Comparison of ENCODE assay signal across 22 mouse cellular contexts in genomic region chr6:99546416-99546815, GRCm38 (mm10). TPM values are rescaled to one million over a fixed set of nuclear protein-coding genes. Genes with fewer than 3 reads are reported as not detected.
DNase-seq lines count a peak whose midpoint lies in the region; ATAC-seq and TF ChIP-seq lines count a peak whose summit lies in the region.
"Had no signal": no experiment of that assay in that cellular context is flagged by ENCODE, and none has a peak within 500 bp of the region (broad histone marks: within the 10 kb centered on the region; RNA-seq: fewer than 3 reads in every experiment).

No protein-coding gene starts in this region.

- peak; percentile 75 for DNase-seq in midbrain, embryonic 11.5 days (ENCODE audit: low spot score, missing footprints)
- no peak for DNase-seq in midbrain, postnatal 0 days (ENCODE audit: low spot score)
- DNase-seq in CH12.LX (ENCODE audit: extremely low read depth), result no peak
- DNase-seq in ES-E14 (ENCODE audit: low read depth, low spot score), result no peak
- no peak for DNase-seq in natural killer cell, adult 2 months (ENCODE audit: low spot score in 2 of 2)
- DNase-seq: adrenal gland, adult 2 months; adrenal gland, adult 8-10 months; adrenal gland, postnatal 10 days; adrenal gland, postnatal 14 days; adrenal gland, postnatal 25 days; adrenal gland, postnatal 36 days; B cell, adult 2 months; cerebellum, adult 11 months; cerebellum, adult 11-12 months; cerebellum, adult 18-20 months; cerebellum, adult 2 months; cerebellum, adult 8-10 months had no signal

- H3K79me2 ChIP-seq in CH12.LX (replicated peaks; ENCODE audit: control insufficient read depth, extremely low read depth, insufficient read depth, poor library complexity, severe bottlenecking), result no peaks in the 10 kb centered on the region

- no peak for TF ChIP-seq POLR2A in CH12.LX (IDR thresholded peaks at IDR 0.05; ENCODE audit: low read depth, low read length)

- no peak overlapping the region for H3K4me2 ChIP-seq in midbrain, embryonic 11.5 days
- H3K4me2 ChIP-seq in midbrain, postnatal 0 days (ENCODE audit: low read depth, low read length, poor library complexity, severe bottlenecking), result no peak overlapping the region
- no peak overlapping the region for H3K4me2 ChIP-seq in CH12.LX (ENCODE audit: insufficient read depth, low read depth, poor library complexity, severe bottlenecking)
- H3K4me2 ChIP-seq in intestine, embryonic 15.5 days (replicated peaks), result no peak overlapping the region

- in situ Hi-C loops in CH12.LX (cut with MboI; ENCODE audit: low pct_ligation_motif_present, low pct_unique_long_range_greater_than_20kb, low sequenced_read_pairs), result no loop called here
- in situ Hi-C loops in ES-E14 (cut with MboI; ENCODE audit: low sequenced_read_pairs in 2 of 2, unreplicated experiment in 2 of 2), result no loop called here

- no peak for TF ChIP-seq EP300 in CH12.LX (IDR thresholded peaks at IDR 0.05; ENCODE audit: low read length)

- no peak overlapping the region for H3K4me3 ChIP-seq in midbrain, embryonic 11.5 days (ENCODE audit: low read depth, low read length)
- H3K4me3 ChIP-seq in midbrain, postnatal 0 days (ENCODE audit: low read depth, low read length), result no peak overlapping the region
- no peak overlapping the region for H3K4me3 ChIP-seq in CH12.LX (replicated peaks in 1 of 3; ENCODE audit: low read depth in 2 of 3, low read length in 2 of 3, poor library complexity in 1 of 3)
- H3K4me3 ChIP-seq in ES-E14 (ENCODE audit: insufficient read depth in 1 of 2, low read depth in 1 of 2, low read length in 2 of 2, poor library complexity in 1 of 2, severe bottlenecking in 1 of 2), result no peak overlapping the region
- H3K4me3 ChIP-seq in intestine, embryonic 15.5 days (replicated peaks), result no peak overlapping the region

- 89% methylated on average over 2 of the region's 2 CpGs for WGBS in midbrain, embryonic 11.5 days
- 98% methylated on average over 2 of the region's 2 CpGs for WGBS in midbrain, postnatal 0 days
- 88% methylated on average over 2 of the region's 2 CpGs for WGBS in intestine, embryonic 15.5 days

- H3K9ac ChIP-seq in midbrain, embryonic 11.5 days (ENCODE audit: low read length), result no peak overlapping the region
- no peak overlapping the region for H3K9ac ChIP-seq in midbrain, postnatal 0 days (replicated peaks; ENCODE audit: low read length, poor library complexity, severe bottlenecking)
- no peak overlapping the region for H3K9ac ChIP-seq in CH12.LX (ENCODE audit: insufficient read depth, low read depth)
- no peak overlapping the region for H3K9ac ChIP-seq in ES-E14 (ENCODE audit: insufficient read depth, low read depth, low read length, poor library complexity, severe bottlenecking)
- H3K9ac ChIP-seq in intestine, embryonic 15.5 days, result no peak overlapping the region

- no peak for TF ChIP-seq CTCF in midbrain, postnatal 0 days (IDR thresholded peaks at IDR 0.05)
- no peak for TF ChIP-seq CTCF in CH12.LX (conservative IDR thresholded peaks at IDR 0.05 in 1 of 2, IDR thresholded peaks at IDR 0.05 in 1 of 2; ENCODE audit: low read depth in 2 of 2, low read length in 2 of 2)

- TF ChIP-seq RAD21 in CH12.LX (IDR thresholded peaks at IDR 0.05; ENCODE audit: low read depth, low read length), result no peak

- no peaks in the 10 kb centered on the region for H3K9me3 ChIP-seq in midbrain, embryonic 11.5 days (ENCODE audit: control insufficient read depth, low read length)
- H3K9me3 ChIP-seq in midbrain, postnatal 0 days (ENCODE audit: low read length), result no peaks in the 10 kb centered on the region
- H3K9me3 ChIP-seq in CH12.LX (replicated peaks; ENCODE audit: low read length) (peaks cover 3% of the 10 kb centered on the region), ES-E14 (ENCODE audit: control insufficient read depth, insufficient read depth, low read depth, low read length) (no peaks in the 10 kb centered on the region)
- H3K9me3 ChIP-seq in intestine, embryonic 15.5 days, result no peaks in the 10 kb centered on the region
- H3K9me3 ChIP-seq: G1E had no signal

- no peaks in the 10 kb centered on the region for H3K4me1 ChIP-seq in midbrain, embryonic 11.5 days (ENCODE audit: control insufficient read depth, insufficient read depth, low read length)
- no peaks in the 10 kb centered on the region for H3K4me1 ChIP-seq in midbrain, postnatal 0 days (ENCODE audit: insufficient read depth, low read length)
- H3K4me1 ChIP-seq in CH12.LX (ENCODE audit: control insufficient read depth in 1 of 2, insufficient read depth in 2 of 2), result peaks cover 2 to 13% of the 10 kb centered on the region in 2 experiments; a peak in 3 of 4 replicates
- H3K4me1 ChIP-seq in ES-E14 (ENCODE audit: control insufficient read depth in 2 of 2, insufficient read depth in 2 of 2, low read length in 2 of 2, poor library complexity in 1 of 2), result peaks cover 0 to 3% of the 10 kb centered on the region in 2 experiments; a peak in 2 of 4 replicates
- H3K4me1 ChIP-seq in intestine, embryonic 15.5 days (replicated peaks), result no peaks in the 10 kb centered on the region

- no peaks in the 10 kb centered on the region for H3K36me3 ChIP-seq in midbrain, embryonic 11.5 days (ENCODE audit: control insufficient read depth, insufficient read depth, low read length)
- no peaks in the 10 kb centered on the region for H3K36me3 ChIP-seq in midbrain, postnatal 0 days (ENCODE audit: insufficient read depth, low read length)
- H3K36me3 ChIP-seq in CH12.LX (replicated peaks in 1 of 2; ENCODE audit: control insufficient read depth in 1 of 2, insufficient read depth in 1 of 2, low read length in 1 of 2) (no peaks in the 10 kb centered on the region), ES-E14 (ENCODE audit: control insufficient read depth, insufficient read depth, low read length, poor library complexity, severe bottlenecking) (no peaks in the 10 kb centered on the region)
- H3K36me3 ChIP-seq in intestine, embryonic 15.5 days, result no peaks in the 10 kb centered on the region
- H3K36me3 ChIP-seq: G1E had no signal

- H3K27me3 ChIP-seq in midbrain, embryonic 11.5 days (ENCODE audit: control insufficient read depth, insufficient read depth, low read length), result no peaks in the 10 kb centered on the region
- H3K27me3 ChIP-seq in midbrain, postnatal 0 days (ENCODE audit: insufficient read depth, low read length), result no peaks in the 10 kb centered on the region
- no peaks in the 10 kb centered on the region for H3K27me3 ChIP-seq in CH12.LX (replicated peaks)
- no peaks in the 10 kb centered on the region for H3K27me3 ChIP-seq in intestine, embryonic 15.5 days (replicated peaks)
- H3K27me3 ChIP-seq: Patski had no signal

- no peak overlapping the region for H3K27ac ChIP-seq in midbrain, embryonic 11.5 days (ENCODE audit: low read depth, low read length)
- H3K27ac ChIP-seq in midbrain, postnatal 0 days (ENCODE audit: low read depth, low read length), result no peak overlapping the region
- H3K27ac ChIP-seq in CH12.LX (ENCODE audit: insufficient read depth, low read depth) (no peak overlapping the region), ES-E14 (ENCODE audit: insufficient read depth, low read depth, low read length, poor library complexity, severe bottlenecking) (no peak overlapping the region)
- H3K27ac ChIP-seq in intestine, embryonic 15.5 days, result no peak overlapping the region

- dilution Hi-C loops in CH12.LX (cut with MboI; ENCODE audit: extremely low pct_ligation_motif_present, extremely low pct_unique_long_range_greater_than_20kb, low sequenced_read_pairs), result no loop called here

- no peak for ATAC-seq in midbrain, embryonic 11.5 days (ENCODE audit: low FRiP score)
- no peak for ATAC-seq in midbrain, postnatal 0 days (ENCODE audit: low FRiP score)
- ATAC-seq in intestine, embryonic 15.5 days, result no peak
- ATAC-seq: activated CD4-positive, CD25-positive, alpha-beta regulatory T cell, adult 4 months; CD4-positive, CD25-positive, alpha-beta regulatory T cell, adult 4 months; Patski had no signal

TF ChIP-seq in CH12.LX, 34 proteins besides CTCF, POLR2A, EP300 and RAD21:
- no peak for TF ChIP-seq JUN (IDR thresholded peaks at IDR 0.05; ENCODE audit: insufficient read depth, low read depth, low read length)
- TF ChIP-seq IRF4 (IDR thresholded peaks at IDR 0.05; ENCODE audit: low read depth, low read length), result no peak
- TF ChIP-seq MAFK (IDR thresholded peaks at IDR 0.05; ENCODE audit: insufficient replicate concordance, low read length), result peak; percentile 59; the same call in 1 of the 2 replicates
- no peak for TF ChIP-seq TBP (conservative IDR thresholded peaks at IDR 0.05; ENCODE audit: low read depth, low read length)
TF ChIP-seq in CH12.LX: peak in this region for 1.

TF ChIP-seq in ES-E14, 5 proteins besides CTCF, POLR2A, EP300 and RAD21:
- TF ChIP-seq ZC3H11A (IDR thresholded peaks at IDR 0.05; ENCODE audit: borderline replicate concordance, low read depth, low read length) (no peak), HCFC1 (IDR thresholded peaks at IDR 0.05; ENCODE audit: borderline replicate concordance, insufficient read depth, low read length) (no peak), MAFK (IDR thresholded peaks at IDR 0.05; ENCODE audit: insufficient read depth, low read depth, low read length) (peak; percentile 61; the same call in 1 of the 2 replicates), CHD2 (IDR thresholded peaks at IDR 0.05; ENCODE audit: low read depth, low read length) (no peak), ZNF384 (IDR thresholded peaks at IDR 0.05; ENCODE audit: low read depth, low read length) (no peak)

RNA-seq across cellular contexts. Expression of gene Foxp1, which starts 23.9 kb away (rescaled TPM):
- polyA plus RNA-seq in midbrain, embryonic 11.5 days (2014; fragmentation: Nextera tagmentation; extraction: Ambion mirVana), result 86.2 and 95.4 TPM in 2 replicates
- 66.2 and 71.1 TPM in 2 replicates for total RNA-seq in midbrain, postnatal 0 days (2014; rRNA removed)
- polyA plus RNA-seq in midbrain, postnatal 0 days (2015; fragmentation: Nextera tagmentation; extraction: Ambion mirVana), result 67.8 and 74.3 TPM in 2 replicates
- total RNA-seq in CH12.LX (2012; rRNA removed), result 75.1 and 105 TPM in 2 replicates
- total RNA-seq in CH12.LX (2014; rRNA removed), result 59.5 and 66.5 TPM in 2 replicates
- 75.6 and 87.4 TPM in 2 replicates for polyA plus RNA-seq in CH12.LX (2012; ENCODE audit: insufficient read length, low read depth)
- total RNA-seq in ES-E14 (2012; rRNA removed), result 70.0 and 108 TPM in 2 replicates
- polyA plus RNA-seq in intestine, embryonic 15.5 days (2015; fragmentation: Nextera tagmentation; extraction: Ambion mirVana), result 87.2 and 103 TPM in 2 replicates
